Mouse (Mus musculus) heart, postnatal 0 days (tissue): ENCODE results near the gene Gabbr2.

Experiments used
- CTCF ChIP-seq: IDR thresholded peaks from 2 replicates; pipeline ENCODE4 v1.5.1; 2016; ENCODE audit warnings: antibody characterized with exemption, control low read depth, low read depth
- EP300 ChIP-seq: IDR thresholded peaks from 2 replicates; pipeline ENCODE4 v1.6.1; 2016; ENCODE audit warnings: antibody characterized with exemption, low read depth

- TF ChIP-seq CTCF (no peak), EP300 (no peak)
Observed at GRCm38 (mm10) chr4:46752306-46752705, 239.4 kb downstream of the Gabbr2 start.
